Mouse (Mus musculus) heart, postnatal 0 days (tissue): ENCODE measurements at regions not wholly inside any gene's neighbourhood (a gene's known extent, or its start where the extent isn't known, plus 50 kb on each side); places are given as distances from the start of the nearest gene placed in this dataset. TPM values are rescaled to one million over a fixed set of nuclear protein-coding genes. Genes with fewer than 3 reads are reported as not detected.

Experiments used
- ATAC-seq: fragments of 200-750 bp; cut with Nextera tagmentation; 2 replicates; pipeline ENCODE4 v1.8.0; 2017; ENCODE audit warnings: low read depth, moderate number of reproducible peaks, moderate library complexity; ENCODE audit not compliant: insufficient read depth
- DNase-seq: peaks from one replicate; pipeline ENCODE4 v3.0.0-alpha.2; 2016; ENCODE audit warnings: low spot score
- H3K27ac ChIP-seq: fragments of 300-500 bp; sonication (generic); 2 replicates; pipeline ENCODE4 v1.5.1; 2014; ENCODE audit warnings: low read depth, mild to moderate bottlenecking
- H3K27me3 ChIP-seq: fragments of 300-500 bp; sonication (generic); 2 replicates; pipeline ENCODE4 v1.6.1; 2014; ENCODE audit warnings: low read length, mixed read lengths; ENCODE audit not compliant: control insufficient read depth, insufficient read depth
- H3K36me3 ChIP-seq: fragments of 300-500 bp; sonication (generic); replicated peaks from 2 replicates; pipeline ENCODE4 v1.6.1; 2014; ENCODE audit warnings: low read length, mixed read lengths; ENCODE audit not compliant: control insufficient read depth, insufficient read depth
- H3K4me1 ChIP-seq: fragments of 300-500 bp; sonication (generic); 2 replicates; pipeline ENCODE4 v1.6.1; 2014; ENCODE audit warnings: antibody characterized with exemption; ENCODE audit not compliant: control insufficient read depth, insufficient read depth
- H3K4me2 ChIP-seq: fragments of 300-500 bp; sonication (generic); 2 replicates; pipeline ENCODE4 v1.6.1; 2014; ENCODE audit warnings: low read depth, mild to moderate bottlenecking, low read length, moderate library complexity
- H3K4me3 ChIP-seq: fragments of 300-500 bp; sonication (generic); 2 replicates; pipeline ENCODE4 v1.5.1; 2014; ENCODE audit warnings: low read depth, low read length
- H3K9ac ChIP-seq: fragments of 300-500 bp; sonication (generic); replicated peaks from 2 replicates; pipeline ENCODE4 v1.6.1; 2014; ENCODE audit warnings: low read depth, low read length, mixed read lengths
- H3K9me3 ChIP-seq: fragments of 300-500 bp; sonication (generic); replicated peaks from 2 replicates; pipeline ENCODE4 v1.6.1; 2016; ENCODE audit warnings: low read length; ENCODE audit not compliant: control insufficient read depth
- CTCF ChIP-seq: IDR thresholded peaks from 2 replicates; pipeline ENCODE4 v1.5.1; 2016; ENCODE audit warnings: antibody characterized with exemption, control low read depth, low read depth
- EP300 ChIP-seq: IDR thresholded peaks from 2 replicates; pipeline ENCODE4 v1.6.1; 2016; ENCODE audit warnings: antibody characterized with exemption, low read depth
- WGBS: fragments of 180-500 bp; shearing (Covaris S2); extraction: QIAGEN DNeasy Blood & Tissue Kit; methylation state at CpG from one replicate; pipeline ENCODE4 v1.1.7; 2014; 5-methylcytosine and 5-hydroxymethylcytosine counted together
- microRNA-seq: library from miRNA; unstranded; fragments of <30 nt; microRNA quantifications from one replicate; pipeline ENCODE4, GENCODE M21; 2016

- Histone ChIP-seq H3K4me3 (no peak overlapping the region), H3K36me3 (no peaks in the 10 kb centered on the region), H3K4me1 (no peaks in the 10 kb centered on the region), H3K27me3 (no peaks in the 10 kb centered on the region), H3K9ac (no peak overlapping the region), H3K9me3 (no peaks in the 10 kb centered on the region), H3K4me2 (no peak overlapping the region), H3K27ac (no peak overlapping the region)
- TF ChIP-seq EP300 (no peak), CTCF (no peak)
- 19% methylated on average over 6 of the region's 6 CpGs for WGBS
- no peak for ATAC-seq
- peak; percentile 22 for DNase-seq
These were observed 86.6 kb upstream of the Api5 start for GRCm38 (mm10) chr2:94524536-94524935.

GRCm38 (mm10) chr2:94516866-94517265, 78.9 kb upstream of the Api5 start:
- Histone ChIP-seq H3K4me3 (no peak overlapping the region), H3K9me3 (no peaks in the 10 kb centered on the region), H3K4me2 (no peak overlapping the region), H3K27ac (no peak overlapping the region), H3K36me3 (no peaks in the 10 kb centered on the region), H3K27me3 (no peaks in the 10 kb centered on the region), H3K9ac (no peak overlapping the region), H3K4me1 (no peaks in the 10 kb centered on the region)
- 32% methylated on average over 1 of the region's 1 CpGs for WGBS
- DNase-seq, result no peak
- TF ChIP-seq CTCF (no peak), EP300 (no peak)
- no peak for ATAC-seq

GRCm38 (mm10) chr2:94512027-94512426, 74.1 kb upstream of the Api5 start:
- DNase-seq (peak; percentile 8), ATAC-seq (no peak)
- no peak overlapping the region for H3K4me2 ChIP-seq
- no peaks in the 10 kb centered on the region for H3K4me1 ChIP-seq
- TF ChIP-seq EP300 (no peak), CTCF (no peak)
- H3K27ac ChIP-seq, result no peak overlapping the region
- WGBS, result 22% methylated on average over 3 of the region's 3 CpGs
- H3K4me3 ChIP-seq, result no peak overlapping the region
- no peak overlapping the region for H3K9ac ChIP-seq
- H3K27me3 ChIP-seq, result no peaks in the 10 kb centered on the region
- no peaks in the 10 kb centered on the region for H3K36me3 ChIP-seq
- no peaks in the 10 kb centered on the region for H3K9me3 ChIP-seq

GRCm38 (mm10) chr2:94500649-94501048, 62.7 kb upstream of the Api5 start:
- Histone ChIP-seq H3K27me3 (no peaks in the 10 kb centered on the region), H3K4me2 (no peak overlapping the region), H3K9me3 (no peaks in the 10 kb centered on the region), H3K9ac (no peak overlapping the region), H3K27ac (no peak overlapping the region), H3K4me1 (no peaks in the 10 kb centered on the region), H3K36me3 (no peaks in the 10 kb centered on the region), H3K4me3 (no peak overlapping the region)
- DNase-seq (no peak), ATAC-seq (no peak)
- whole genome bisulfite sequencing, result 27% methylated on average over 2 of the region's 2 CpGs
- TF ChIP-seq CTCF (no peak), EP300 (no peak)

GRCm38 (mm10) chr2:94498516-94498915, 60.6 kb upstream of the Api5 start:
- ATAC-seq, result no peak
- no peak for DNase-seq
- Histone ChIP-seq H3K9ac (no peak overlapping the region), H3K36me3 (no peaks in the 10 kb centered on the region), H3K4me2 (no peak overlapping the region), H3K27me3 (no peaks in the 10 kb centered on the region), H3K4me1 (no peaks in the 10 kb centered on the region), H3K9me3 (no peaks in the 10 kb centered on the region), H3K27ac (no peak overlapping the region), H3K4me3 (no peak overlapping the region)
- no peak for TF ChIP-seq CTCF
- TF ChIP-seq EP300, result no peak
- WGBS, result 58% methylated on average over 2 of the region's 2 CpGs

Small RNA genes lying in the stretch of these regions (microRNA-seq; reads per million reads assigned to microRNA genes)
- not detected for gene Gm44461
